Mouse (Mus musculus) heart, postnatal 25 days (tissue): ENCODE results near the gene Pts. TPM values are rescaled to one million over a fixed set of nuclear protein-coding genes. Genes with fewer than 3 reads are reported as not detected.

ENCODE experiments used
- DNase-seq: peaks from one replicate; pipeline ENCODE4 v3.0.0; 2022; ENCODE audit warnings: low spot score
- intact Hi-C: fragments of 180-260 bp; cut with DNase I; formaldehyde crosslinking; loops from one replicate; pipeline ENCODE4 v1.15.1; 2025
- total RNA-seq, 2 experiments: library from RNA; stranded (reverse); gene quantifications; 2 replicates each; pipeline ENCODE4 v1.2.3; 2021

Pts gene
- 10 to 100 TPM; 29.0 to 29.5 TPM for total RNA-seq

- intact Hi-C loops = loop anchor here (1.0 to 5.0 kb wide), 4 partner anchors 65 to 1031 kb away; no protein-coding TSS in a partner anchor
- peak; percentile 93 for DNase-seq
Observed at GRCm38 (mm10) chr9:50528293-50528892, at the start of gene Pts. TSS of gene Pts (minus strand) at chr9:50528724.

- intact Hi-C loops = no loop called here
- DNase-seq = no peak
Observed at GRCm38 (mm10) chr9:50569599-50570525, 41.3 kb upstream of the Pts start.

GRCm38 (mm10) chr9:50567881-50568280 is 39.4 kb upstream of the Pts start:
- DNase-seq = no peak
- intact Hi-C loops = no loop called here

GRCm38 (mm10) chr9:50567372-50567771 is 38.8 kb upstream of the Pts start:
- DNase-seq = no peak
- intact Hi-C loops = no loop called here

GRCm38 (mm10) chr9:50565940-50566339 is 37.4 kb upstream of the Pts start:
- intact Hi-C loops = no loop called here

GRCm38 (mm10) chr9:50565173-50565572 is 36.6 kb upstream of the Pts start:
- peak; percentile 4 for DNase-seq
- intact Hi-C loops = no loop called here

More at GRCm38 (mm10) chr9:50565940-50566339, 37.4 kb upstream of the Pts start:
- DNase-seq = no peak

GRCm38 (mm10) chr9:50561918-50562360 is 33.4 kb upstream of the Pts start:
- intact Hi-C loops = no loop called here
- DNase-seq = no peak

- intact Hi-C loops = no loop called here
- DNase-seq = no peak
Observed at GRCm38 (mm10) chr9:50561145-50561917, 32.8 kb upstream of the Pts start, which contains the start of gene Tex12. TSS of gene Tex12 (minus strand) at chr9:50561325.

GRCm38 (mm10) chr9:50555094-50555446 is 26.5 kb upstream of the Pts start, which contains the start of gene Bco2:
TSS of gene Bco2 (minus strand) at chr9:50555181.
- no peak for DNase-seq
- intact Hi-C loops = no loop called here

- intact Hi-C loops = no loop called here
- DNase-seq = peak; percentile 8
Observed at GRCm38 (mm10) chr9:50554241-50555093, 25.9 kb upstream of the Pts start, which contains the start of gene Il18. TSS of gene Il18 (plus strand) at chr9:50554827.

- no peak for DNase-seq
- intact Hi-C loops = no loop called here
Observed at GRCm38 (mm10) chr9:50553547-50553946, 25.0 kb upstream of the Pts start.

- no peak for DNase-seq
- intact Hi-C loops = no loop called here
Observed at GRCm38 (mm10) chr9:50552206-50552605, 23.7 kb upstream of the Pts start.

- intact Hi-C loops = no loop called here
- DNase-seq = no peak
Observed at GRCm38 (mm10) chr9:50548936-50549335, 20.4 kb upstream of the Pts start.

GRCm38 (mm10) chr9:50547859-50548478 is 19.4 kb upstream of the Pts start:
- no peak for DNase-seq
- intact Hi-C loops = no loop called here

GRCm38 (mm10) chr9:50542401-50542800 is 13.9 kb upstream of the Pts start:
- intact Hi-C loops = no loop called here
- DNase-seq = no peak

- no peak for DNase-seq
- intact Hi-C loops = no loop called here
Observed at GRCm38 (mm10) chr9:50540170-50540569, 11.6 kb upstream of the Pts start.

GRCm38 (mm10) chr9:50537295-50537694 is 8.8 kb upstream of the Pts start:
- DNase-seq = no peak
- intact Hi-C loops = loop anchor here (10.0 kb wide), 1 partner anchor 202 kb away; no protein-coding TSS in a partner anchor

GRCm38 (mm10) chr9:50536603-50537135 is 8.1 kb upstream of the Pts start:
- intact Hi-C loops = loop anchor here (10.0 kb wide), 1 partner anchor 202 kb away; no protein-coding TSS in a partner anchor
- DNase-seq = no peak
